Mouse (Mus musculus): ENCODE results near the gene Ift74. TPM values are rescaled to one million over a fixed set of nuclear protein-coding genes. Genes with fewer than 3 reads are reported as not detected.

Ift74 gene
- total and polyA plus RNA-seq, 3 experiments = 10.2 to 12.3 TPM; not detected in 1

DNA sequence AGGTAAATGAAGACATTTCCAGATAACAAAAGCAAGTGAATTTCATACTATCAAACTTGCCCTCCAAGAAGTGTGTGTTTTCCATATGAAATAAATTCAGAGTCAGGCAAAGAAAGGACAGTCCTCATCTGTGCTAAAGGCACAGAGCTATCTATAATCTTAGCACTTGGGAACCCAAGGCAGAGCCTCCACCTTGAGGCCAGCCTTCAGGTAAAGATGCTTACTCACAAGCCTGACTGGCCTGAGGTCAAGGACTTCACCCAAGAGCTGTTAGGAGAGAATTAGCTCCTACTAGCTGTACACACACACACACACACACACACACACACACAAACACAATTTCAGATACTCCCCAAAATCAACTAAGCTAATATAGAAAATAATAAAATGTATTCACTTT is 21.6 kb upstream of the Ift74 start:
- H3K4me1 ChIP-seq (ENCODE audit: control insufficient read depth in 1 of 2, insufficient read depth in 2 of 2, low read length in 2 of 2) = peaks cover 12 to 21% of the 10 kb centered on the region in 2 experiments
- H3K79me2 ChIP-seq (ENCODE audit: control insufficient read depth, insufficient read depth, low read length, poor library complexity) = peaks cover 54% of the 10 kb centered on the region
- H3K27ac ChIP-seq (ENCODE audit: control insufficient read depth, low read depth, low read length) = no peak overlapping the region
- H3K9ac ChIP-seq (ENCODE audit: control insufficient read depth, low read depth, low read length, poor library complexity, severe bottlenecking) = no peak overlapping the region
- peaks cover 0 to 25% of the 10 kb centered on the region in 2 experiments; a peak in 3 of 4 replicates for H3K36me3 ChIP-seq (ENCODE audit: control insufficient read depth in 1 of 2, insufficient read depth in 2 of 2, low read length in 2 of 2)
- no peaks in the 10 kb centered on the region for H3K9me3 ChIP-seq (replicated peaks; ENCODE audit: insufficient read depth, low read length)
- TF ChIP-seq GABPA (IDR thresholded peaks at IDR 0.05; ENCODE audit: low read depth, low read length) = no peak
- TF ChIP-seq MEF2A (IDR thresholded peaks at IDR 0.05; ENCODE audit: extremely low read depth, insufficient replicate concordance, low read depth, low read length, poor library complexity, severe bottlenecking) = no peak
- no peak for TF ChIP-seq POLR2AphosphoS2 (IDR thresholded peaks at IDR 0.05; ENCODE audit: low read length)
- no peak for DNase-seq (ENCODE audit: low read depth, low spot score)
- no peak overlapping the region for H3K4me3 ChIP-seq (ENCODE audit: control insufficient read depth in 1 of 2, insufficient read depth in 1 of 2, low read depth in 2 of 2, low read length in 2 of 2)
- H3K27me3 ChIP-seq (ENCODE audit: control insufficient read depth in 1 of 2, insufficient read depth in 2 of 2, low read length in 2 of 2) = no peaks in the 10 kb centered on the region

DNA sequence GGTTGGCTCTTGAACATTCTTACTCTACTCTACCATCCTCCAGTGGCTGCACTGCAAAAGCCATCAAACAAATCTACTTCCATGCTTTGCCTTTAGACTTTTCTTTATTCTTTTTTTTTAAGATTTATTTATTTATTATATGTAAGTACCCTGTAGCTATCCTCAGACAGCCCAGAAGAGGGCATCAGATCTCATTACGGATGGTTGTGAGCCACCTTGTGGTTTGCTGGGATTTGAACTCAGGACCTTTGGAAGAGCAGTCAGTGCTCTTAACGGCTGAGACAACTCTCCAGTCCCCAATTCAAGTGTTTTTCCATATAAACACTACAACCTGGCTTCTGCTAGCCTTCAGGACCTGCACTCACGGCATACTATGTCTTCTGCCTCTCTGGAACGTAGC is 12.9 kb upstream of the Ift74 start:
- H3K9me3 ChIP-seq (replicated peaks; ENCODE audit: insufficient read depth, low read length) = no peaks in the 10 kb centered on the region
- no peak overlapping the region for H3K27ac ChIP-seq (ENCODE audit: control insufficient read depth, low read depth, low read length)
- peaks cover 0 to 21% of the 10 kb centered on the region in 2 experiments; a peak in 3 of 4 replicates for H3K36me3 ChIP-seq (ENCODE audit: control insufficient read depth in 1 of 2, insufficient read depth in 2 of 2, low read length in 2 of 2)
- no peaks in the 10 kb centered on the region for H3K27me3 ChIP-seq (ENCODE audit: control insufficient read depth in 1 of 2, insufficient read depth in 2 of 2, low read length in 2 of 2)
- H3K9ac ChIP-seq (ENCODE audit: control insufficient read depth, low read depth, low read length, poor library complexity, severe bottlenecking) = no peak overlapping the region; the same call in 1 of the 2 replicates
- peak; percentile 46 for DNase-seq (ENCODE audit: low read depth, low spot score)
- H3K79me2 ChIP-seq (ENCODE audit: control insufficient read depth, insufficient read depth, low read length, poor library complexity) = peaks cover 46% of the 10 kb centered on the region
- peak overlapping the region; percentile 28 to 87 for H3K4me3 ChIP-seq (ENCODE audit: control insufficient read depth in 1 of 2, insufficient read depth in 1 of 2, low read depth in 2 of 2, low read length in 2 of 2)
- TF ChIP-seq CTCF (IDR thresholded peaks at IDR 0.05 in 2 of 3, conservative IDR thresholded peaks at IDR 0.05 in 1 of 3; ENCODE audit: control insufficient read depth in 1 of 3, insufficient read depth in 1 of 3, low read depth in 2 of 3, low read length in 3 of 3, poor library complexity in 1 of 3, severe bottlenecking in 1 of 3) (peak in 2 of 3 experiments; percentile 29 to 45; a peak in 5 of 6 replicates), RCOR1 (IDR thresholded peaks at IDR 0.05; ENCODE audit: low read depth, low read length) (peak; percentile 9; the same call in 1 of the 2 replicates), ZC3H11A (IDR thresholded peaks at IDR 0.05; ENCODE audit: low read depth, low read length) (no peak), SIN3A (IDR thresholded peaks at IDR 0.05; ENCODE audit: low read length) (peak; percentile 42; the same call in 1 of the 2 replicates), EP300 (IDR thresholded peaks at IDR 0.05; ENCODE audit: low read depth in 1 of 2, low read length in 2 of 2) (no peak), TCF12 (IDR thresholded peaks at IDR 0.05; ENCODE audit: low read depth, low read length) (no peak), TBP (IDR thresholded peaks at IDR 0.05; ENCODE audit: low read depth, low read length) (no peak), MAZ (IDR thresholded peaks at IDR 0.05; ENCODE audit: low read depth, low read length) (no peak), GATA1 (IDR thresholded peaks at IDR 0.05; ENCODE audit: low read depth, low read length) (no peak), MAX (IDR thresholded peaks at IDR 0.05; ENCODE audit: low read length) (no peak)
- H3K4me1 ChIP-seq (ENCODE audit: control insufficient read depth in 1 of 2, insufficient read depth in 2 of 2, low read length in 2 of 2) = peaks cover 4 to 10% of the 10 kb centered on the region in 2 experiments

DNA sequence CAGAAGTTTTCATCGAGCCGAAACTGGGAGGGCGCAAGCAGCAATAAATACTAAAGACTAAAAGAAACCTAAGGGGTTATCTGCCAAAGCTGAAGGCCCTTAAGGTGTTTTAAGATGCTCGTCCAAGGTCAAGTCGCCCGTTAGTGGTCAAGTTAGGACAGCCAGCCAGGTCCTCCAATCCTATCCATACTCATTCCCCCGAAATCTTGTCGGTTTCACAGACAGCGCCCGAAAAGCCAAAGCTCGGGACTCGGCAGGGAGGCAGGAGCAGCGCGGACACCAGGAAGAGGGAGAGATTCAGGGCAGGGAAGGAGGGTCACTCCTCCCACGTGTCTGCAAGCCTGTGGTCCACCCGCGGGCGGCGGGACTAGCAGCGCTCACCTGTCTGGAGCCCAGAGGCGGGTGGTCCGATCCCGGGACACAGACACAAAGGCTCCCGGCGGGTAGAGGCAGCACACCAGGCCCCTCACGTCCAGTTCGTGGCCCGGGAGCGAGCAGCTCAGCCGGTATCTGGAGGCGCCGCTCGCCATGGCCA is 11.7 kb upstream of the Ift74 start:
- TF ChIP-seq E2F4 (IDR thresholded peaks at IDR 0.05; ENCODE audit: borderline replicate concordance, low read depth, low read length) (no peak), MXI1 (IDR thresholded peaks at IDR 0.05; ENCODE audit: low read depth, low read length) (peak; percentile 86; the same call in 1 of the 2 replicates), MAX (IDR thresholded peaks at IDR 0.05; ENCODE audit: low read length) (peak; percentile 13; the same call in 1 of the 2 replicates), JUND (IDR thresholded peaks at IDR 0.05; ENCODE audit: low read depth, low read length) (no peak), UBTF (IDR thresholded peaks at IDR 0.05; ENCODE audit: borderline replicate concordance, insufficient read depth, low read depth, low read length) (peak; percentile 19; the same call in 1 of the 2 replicates)
- DNase-seq (ENCODE audit: low read depth, low spot score) = no peak

More for the DNA sequence above, 11.7 kb upstream of the Ift74 start:
- peaks cover 0 to 21% of the 10 kb centered on the region in 2 experiments; a peak in 3 of 4 replicates for H3K36me3 ChIP-seq (ENCODE audit: control insufficient read depth in 1 of 2, insufficient read depth in 2 of 2, low read length in 2 of 2)
- peak overlapping the region; percentile 97 for H3K9ac ChIP-seq (ENCODE audit: control insufficient read depth, low read depth, low read length, poor library complexity, severe bottlenecking)
- peaks cover 4 to 10% of the 10 kb centered on the region in 2 experiments for H3K4me1 ChIP-seq (ENCODE audit: control insufficient read depth in 1 of 2, insufficient read depth in 2 of 2, low read length in 2 of 2)
- peaks cover 44% of the 10 kb centered on the region for H3K79me2 ChIP-seq (ENCODE audit: control insufficient read depth, insufficient read depth, low read length, poor library complexity)
- no peaks in the 10 kb centered on the region for H3K9me3 ChIP-seq (replicated peaks; ENCODE audit: insufficient read depth, low read length)
- no peaks in the 10 kb centered on the region for H3K27me3 ChIP-seq (ENCODE audit: control insufficient read depth in 1 of 2, insufficient read depth in 2 of 2, low read length in 2 of 2)
- peak overlapping the region; percentile 87 to 97 for H3K4me3 ChIP-seq (ENCODE audit: control insufficient read depth in 1 of 2, insufficient read depth in 1 of 2, low read depth in 2 of 2, low read length in 2 of 2)
- peak overlapping the region; percentile 55 for H3K27ac ChIP-seq (ENCODE audit: control insufficient read depth, low read depth, low read length)

All from MEL (cell line).